Mouse (Mus musculus): ENCODE results near the gene Eps15.

- no peak for TF ChIP-seq CTCF (IDR thresholded peaks at IDR 0.05; ENCODE audit: low read depth, low read length)
- TF ChIP-seq GATA1 (IDR thresholded peaks at IDR 0.05; ENCODE audit: borderline replicate concordance, low read length), result no peak
- no peak for TF ChIP-seq POLR2AphosphoS5 (IDR thresholded peaks at IDR 0.05; ENCODE audit: insufficient replicate concordance, low read depth, low read length)
Observed at GRCm38 (mm10) chr4:109254511-109254910, 25.6 kb upstream of the Eps15 start.

Measured in G1E (cell line).